Mouse (Mus musculus) ovary, postnatal 10 days (tissue): ENCODE data around the gene Tcam1.
"Not testable (repeated sequence)": the region's sequence is repeated elsewhere in the genome, so short reads cannot be mapped to it uniquely, and the experiment has no call there.

Experiments used
- DNase-seq: peaks from one replicate; pipeline ENCODE4 v3.0.0; 2022; ENCODE audit warnings: low spot score

The Tcam1 gene

DNA sequence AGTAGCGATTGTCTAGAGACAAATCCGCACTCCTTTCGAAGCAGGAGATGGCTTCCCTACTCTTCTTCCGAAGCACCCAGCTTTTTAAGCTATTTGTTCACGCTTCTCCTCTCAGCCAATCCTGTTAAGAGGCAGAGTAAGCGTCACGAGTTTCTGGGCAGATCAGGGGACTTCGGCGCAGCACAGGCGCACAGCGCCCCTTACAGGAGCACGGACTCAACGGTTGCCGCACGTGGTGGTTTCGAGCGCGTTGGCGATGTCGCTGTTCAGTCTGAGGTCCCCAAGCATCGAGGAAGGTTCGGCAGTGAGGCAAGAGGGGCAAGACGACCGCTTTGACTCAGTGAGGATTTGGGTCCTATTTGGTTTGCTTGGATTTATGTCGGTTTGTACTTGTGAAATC lies at the start of gene Tcam1:
Gene Tcam1 (plus strand): TSS at position 219 of the 400 bp plus-strand sequence.
- DNase-seq, result peak; percentile 94

DNA sequence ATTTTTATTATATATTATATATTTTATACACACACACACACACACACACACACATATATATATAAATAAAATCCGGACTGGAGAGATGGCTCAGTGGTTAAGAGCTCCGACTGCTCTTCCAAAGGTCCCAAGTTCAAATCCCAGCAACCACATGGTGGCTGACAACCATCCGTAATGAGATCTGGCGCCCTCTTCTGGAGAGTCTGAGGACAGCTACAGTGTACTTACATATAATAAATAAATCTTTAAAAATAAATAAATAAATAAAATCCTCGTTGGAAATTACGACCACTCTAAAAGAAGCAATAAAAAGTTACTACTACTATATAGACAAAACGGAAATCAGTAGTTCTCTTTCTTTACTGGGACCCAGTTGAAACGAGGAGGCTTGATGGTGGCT lies 42.5 kb upstream of the Tcam1 start:
- DNase-seq, result not testable (repeated sequence)

DNA sequence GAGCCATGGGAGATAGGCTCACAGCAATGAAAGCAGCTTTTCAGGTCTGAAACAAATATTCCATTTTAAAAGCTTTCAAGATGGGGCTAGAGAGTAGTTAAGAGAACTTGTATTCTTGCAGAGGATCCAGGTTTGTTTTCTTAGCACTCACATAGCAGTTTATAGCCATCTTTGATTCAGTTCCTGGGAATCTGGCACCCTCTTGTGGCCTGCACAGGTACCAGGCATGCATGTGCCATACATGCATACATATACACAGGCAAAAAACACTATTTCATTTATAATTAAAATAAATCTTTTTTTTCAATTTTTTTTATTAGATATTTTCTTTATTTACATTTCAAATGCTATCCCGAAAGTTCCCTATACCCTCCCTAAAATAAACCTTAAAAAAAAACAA lies 29.6 kb upstream of the Tcam1 start:
- DNase-seq, result no peak

DNA sequence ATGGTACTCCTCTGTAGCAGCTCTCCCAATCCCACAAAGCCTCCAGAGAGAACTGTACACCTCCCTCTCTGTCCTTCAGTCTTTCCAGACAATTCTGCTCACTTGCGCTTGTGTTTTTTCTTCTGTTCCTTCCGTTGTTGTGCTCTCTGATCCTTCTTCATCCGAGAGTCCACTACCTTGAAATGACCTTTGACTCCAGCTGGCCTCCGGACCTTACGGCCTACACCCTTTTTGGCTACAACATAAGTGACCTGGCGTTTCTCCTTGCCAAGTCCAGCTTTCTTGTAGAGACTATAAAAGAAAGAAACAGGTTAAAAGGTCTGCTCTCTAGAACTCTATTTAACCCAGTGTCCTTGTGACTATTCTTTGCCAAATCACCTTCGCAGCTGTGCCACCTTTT lies 27.1 kb upstream of the Tcam1 start:
- DNase-seq, result no peak

DNA sequence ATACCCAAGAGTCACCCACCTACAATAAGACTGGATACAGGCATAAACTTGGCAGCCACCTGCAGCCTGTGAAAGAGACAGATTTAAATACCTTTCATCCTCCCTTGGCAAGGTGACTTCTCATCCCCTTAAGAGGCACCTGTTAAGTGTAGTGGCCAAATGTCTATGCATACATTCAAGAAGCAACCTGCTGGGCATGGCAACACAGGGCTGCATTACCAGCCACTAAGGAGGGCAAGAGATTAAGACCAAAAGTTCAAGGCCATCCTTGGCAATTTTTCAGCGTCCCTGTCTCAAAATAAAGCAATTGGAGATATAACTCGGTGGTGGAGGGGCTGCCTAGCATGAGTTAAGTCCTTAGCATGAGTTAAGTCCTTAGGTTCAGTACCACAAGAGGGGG lies 21.7 kb upstream of the Tcam1 start:
- no peak for DNase-seq

DNA sequence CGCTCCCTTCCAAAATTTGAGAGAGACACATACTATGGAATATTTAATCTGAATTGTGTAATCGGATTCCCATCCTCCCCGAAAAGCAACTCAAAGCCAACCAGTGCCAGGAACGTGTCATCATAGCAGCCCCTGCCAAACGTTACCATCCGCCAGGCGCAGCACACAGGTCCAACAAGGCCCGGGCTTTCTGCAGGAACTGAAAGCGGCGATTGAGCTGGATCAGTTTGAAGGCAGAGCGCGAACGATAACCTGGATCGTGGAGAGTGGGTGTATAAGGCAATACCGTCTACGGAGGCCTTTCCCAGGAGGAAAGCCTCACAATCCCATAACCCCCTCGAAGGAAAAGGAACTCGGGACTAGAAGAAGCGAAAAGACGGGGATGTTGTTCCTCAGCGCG lies 21.3 kb upstream of the Tcam1 start:
- DNase-seq, result no peak

DNA sequence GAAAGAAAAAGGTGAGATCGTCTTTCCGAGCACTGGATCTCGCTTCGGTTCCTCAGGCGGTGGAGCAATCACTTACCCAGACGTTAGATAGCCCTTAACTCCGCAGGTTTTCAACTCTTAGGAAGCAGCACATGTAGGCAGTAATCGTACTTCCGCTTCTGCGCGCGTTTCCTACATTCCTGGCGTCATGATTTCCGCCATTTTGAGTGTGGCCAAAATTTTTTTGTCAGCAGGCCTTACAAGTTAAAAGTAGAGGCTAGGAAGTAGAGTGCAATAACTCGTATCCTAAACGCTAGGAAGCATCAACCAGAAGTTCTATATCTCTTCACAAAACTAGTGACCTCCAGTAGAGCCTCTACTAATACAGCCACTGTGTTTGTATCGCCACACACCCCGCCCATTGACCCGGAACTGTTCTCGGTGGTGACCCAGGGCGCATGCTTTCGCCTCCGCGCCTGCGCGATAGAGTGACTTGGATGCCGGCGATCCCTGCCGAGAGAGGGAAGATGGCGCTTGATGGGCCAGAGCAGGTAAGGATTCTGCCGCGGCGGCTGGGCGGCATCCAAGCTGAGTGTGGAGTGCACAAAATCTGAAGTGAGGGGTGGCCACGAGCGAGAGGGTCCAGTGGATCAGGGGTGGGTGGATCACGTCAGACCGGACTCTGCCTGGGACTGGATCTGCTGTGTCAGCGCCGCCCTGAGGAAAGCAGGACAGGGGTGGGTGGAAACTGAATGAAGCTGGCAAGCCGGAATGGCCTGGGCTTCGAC lies 20.6 kb upstream of the Tcam1 start, which contains the start of the genes Ftsj3 and Psmc5:
Gene Ftsj3 (minus strand): TSS at position 395 of the 767 bp plus-strand sequence.
Gene Psmc5 (plus strand): TSS at position 470 of the 767 bp plus-strand sequence.
- DNase-seq, result peak; percentile 98

DNA sequence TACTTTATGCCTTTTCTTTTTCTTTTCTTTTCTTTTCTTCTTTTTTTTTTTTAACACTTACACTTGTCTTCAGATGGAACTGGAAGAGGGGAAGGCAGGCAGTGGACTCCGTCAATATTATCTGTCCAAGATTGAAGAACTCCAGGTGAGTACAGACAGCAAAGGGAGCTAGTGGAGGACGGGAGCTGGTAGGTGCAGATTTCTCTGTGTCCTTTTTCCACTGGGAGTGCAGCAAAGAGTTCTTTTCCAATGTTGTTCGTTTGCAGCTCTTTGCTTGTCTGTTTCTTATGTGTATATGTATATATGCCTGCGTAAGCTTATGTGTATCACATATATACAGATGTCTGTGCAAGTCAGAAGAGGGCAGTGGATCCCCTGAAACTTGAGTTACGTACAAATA lies 19.7 kb upstream of the Tcam1 start:
- no peak for DNase-seq

DNA sequence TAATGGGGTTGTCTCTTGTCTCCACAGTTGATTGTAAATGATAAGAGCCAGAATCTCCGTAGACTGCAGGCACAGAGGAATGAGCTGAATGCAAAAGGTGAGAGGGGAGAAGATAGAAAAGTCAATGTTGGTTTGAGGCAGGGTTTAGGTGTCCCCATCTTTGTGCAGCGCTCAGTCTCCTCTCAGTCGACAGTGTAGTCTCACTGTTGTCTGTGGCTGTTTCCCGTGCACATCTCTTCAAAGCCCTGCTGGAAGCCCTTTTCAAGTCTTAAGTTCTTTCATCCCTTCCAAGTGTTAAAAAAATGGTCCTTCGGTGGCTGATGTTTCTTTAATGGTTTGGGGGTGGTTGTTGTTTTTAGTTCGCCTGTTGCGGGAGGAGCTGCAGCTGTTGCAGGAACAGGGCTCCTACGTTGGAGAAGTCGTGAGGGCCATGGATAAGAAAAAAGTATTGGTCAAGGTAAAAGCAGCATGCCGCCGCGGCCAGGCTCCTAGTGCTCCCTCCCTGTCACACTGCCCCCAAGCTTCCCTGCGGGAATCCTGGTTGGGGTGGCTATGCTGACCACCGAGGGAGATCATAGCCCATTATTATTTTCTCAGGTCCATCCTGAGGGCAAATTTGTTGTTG lies 15.5 kb upstream of the Tcam1 start:
- no peak for DNase-seq

DNA sequence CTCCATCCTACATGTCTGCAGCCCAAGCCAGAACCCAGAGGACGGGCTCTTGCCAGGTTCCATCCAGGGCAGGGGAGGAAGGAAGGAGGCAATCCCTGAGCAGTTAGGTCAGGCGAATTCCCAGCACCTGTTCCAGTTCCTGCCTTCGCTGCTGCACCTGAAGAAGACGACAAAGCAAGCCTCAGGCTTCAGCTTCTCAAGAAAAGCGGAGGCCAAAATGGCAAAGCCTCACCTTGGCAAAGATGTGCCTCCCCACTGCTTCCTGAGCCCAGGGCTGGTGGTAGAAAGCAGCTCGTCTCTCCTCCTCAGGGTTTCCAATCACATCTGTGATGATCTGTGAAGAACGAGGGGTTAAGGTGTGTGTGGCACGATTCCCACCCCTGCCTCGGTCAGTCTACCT lies 12.5 kb upstream of the Tcam1 start:
- DNase-seq, result no peak

DNA sequence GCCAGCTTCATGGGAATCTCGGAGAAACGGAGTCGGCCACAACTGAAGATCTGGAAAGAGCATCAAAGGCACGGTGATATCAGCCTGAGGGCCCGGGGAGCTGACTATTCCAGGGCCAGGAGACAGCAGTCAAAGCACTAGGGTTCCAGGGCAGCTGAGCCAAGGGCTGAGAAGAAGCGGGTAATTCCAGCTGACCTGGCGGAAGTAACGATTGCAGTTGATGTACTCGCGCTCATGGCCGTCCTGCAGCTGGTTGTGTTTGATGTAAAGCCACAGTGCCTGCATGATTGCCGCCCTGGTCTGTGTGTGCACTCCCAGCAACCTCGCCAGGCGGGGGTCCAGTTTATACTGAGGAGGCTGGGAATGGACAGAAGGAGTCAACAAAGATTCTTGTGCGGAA lies 11.5 kb upstream of the Tcam1 start:
- no peak for DNase-seq

DNA sequence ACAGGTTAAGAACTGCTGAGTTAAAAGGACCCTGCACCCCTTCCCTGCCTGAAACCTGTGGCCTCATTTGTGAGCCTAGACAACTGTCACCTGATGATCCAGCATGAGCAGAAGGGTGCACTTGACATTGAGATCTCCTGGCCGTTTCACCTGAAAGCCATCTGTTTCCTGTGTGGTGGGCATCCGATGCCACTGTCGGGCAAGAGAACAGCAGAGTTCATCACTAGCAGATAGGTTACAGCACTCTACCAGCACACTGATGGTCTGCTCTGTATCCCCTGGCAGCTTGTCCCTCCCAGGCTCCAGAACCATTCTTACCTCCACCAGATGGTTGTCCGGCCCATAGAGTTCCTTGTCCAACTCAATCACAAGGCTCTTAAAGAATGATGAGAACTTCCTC lies 10.9 kb upstream of the Tcam1 start:
- DNase-seq, result no peak

DNA sequence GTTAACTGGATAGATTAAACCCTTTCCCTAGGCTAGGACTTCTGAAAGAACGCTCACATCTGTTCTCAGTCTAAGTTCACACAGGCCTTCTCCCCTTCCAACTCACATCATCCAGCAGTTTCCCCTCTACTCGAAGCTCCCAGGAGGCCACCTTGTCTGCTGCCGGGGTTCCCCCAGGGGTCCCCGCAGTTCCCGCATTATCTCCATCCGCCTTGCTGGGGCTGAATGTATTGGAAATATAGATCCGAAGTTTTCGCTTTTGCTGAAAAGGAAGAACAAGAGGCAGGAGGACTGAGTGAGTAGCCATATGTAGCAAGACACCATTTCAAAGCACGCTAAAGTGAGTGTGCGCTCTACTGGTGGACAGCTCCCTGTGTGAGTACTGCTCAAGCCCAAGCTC lies 10.0 kb upstream of the Tcam1 start:
- DNase-seq, result no peak

DNA sequence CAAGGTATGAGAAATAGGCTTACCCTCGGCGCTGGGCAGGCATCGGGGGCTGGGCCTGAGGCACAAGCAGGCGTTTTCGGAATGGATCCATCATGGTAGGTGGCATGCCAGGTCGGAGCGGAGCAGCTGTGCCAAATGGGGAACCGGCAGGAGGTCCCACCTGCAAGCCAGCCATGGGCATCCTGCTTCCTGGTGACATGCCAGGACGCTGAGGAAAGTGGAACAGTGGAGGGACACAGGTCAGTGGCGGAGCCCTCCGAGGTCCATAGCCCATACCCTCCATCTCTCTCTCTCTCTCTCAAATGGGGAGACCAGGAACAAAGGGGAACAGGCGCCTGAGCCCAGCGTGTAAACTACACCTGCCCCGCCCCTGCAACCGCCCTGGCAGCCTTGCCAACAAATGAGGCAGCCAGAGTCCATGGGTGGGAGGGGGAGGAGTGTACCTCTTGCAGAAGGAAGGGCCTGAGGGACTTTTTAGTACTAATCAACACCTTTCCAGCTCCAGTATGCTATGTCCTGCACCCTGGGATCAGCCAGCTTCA lies 9.1 kb upstream of the Tcam1 start:
- peak; percentile 23 for DNase-seq

DNA sequence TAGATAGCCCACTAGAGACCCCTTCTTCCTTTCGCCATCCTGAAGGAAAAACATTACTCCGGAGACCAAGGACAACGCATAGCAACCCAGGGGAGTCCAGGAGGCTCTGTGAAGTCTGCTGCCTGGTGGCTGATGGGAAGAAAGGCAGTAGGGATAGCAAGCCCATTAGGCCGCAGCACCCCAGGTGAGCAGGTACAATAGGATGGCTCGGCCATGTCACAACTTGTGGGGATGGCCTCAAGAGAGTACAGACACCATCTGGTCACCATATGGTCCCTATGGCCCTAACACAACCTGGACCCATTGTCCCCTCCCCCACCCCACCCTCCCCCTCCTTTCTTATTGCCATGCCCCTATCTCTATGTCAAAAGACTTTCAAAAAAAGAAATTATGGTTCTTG lies 8.6 kb upstream of the Tcam1 start:
- no peak for DNase-seq

DNA sequence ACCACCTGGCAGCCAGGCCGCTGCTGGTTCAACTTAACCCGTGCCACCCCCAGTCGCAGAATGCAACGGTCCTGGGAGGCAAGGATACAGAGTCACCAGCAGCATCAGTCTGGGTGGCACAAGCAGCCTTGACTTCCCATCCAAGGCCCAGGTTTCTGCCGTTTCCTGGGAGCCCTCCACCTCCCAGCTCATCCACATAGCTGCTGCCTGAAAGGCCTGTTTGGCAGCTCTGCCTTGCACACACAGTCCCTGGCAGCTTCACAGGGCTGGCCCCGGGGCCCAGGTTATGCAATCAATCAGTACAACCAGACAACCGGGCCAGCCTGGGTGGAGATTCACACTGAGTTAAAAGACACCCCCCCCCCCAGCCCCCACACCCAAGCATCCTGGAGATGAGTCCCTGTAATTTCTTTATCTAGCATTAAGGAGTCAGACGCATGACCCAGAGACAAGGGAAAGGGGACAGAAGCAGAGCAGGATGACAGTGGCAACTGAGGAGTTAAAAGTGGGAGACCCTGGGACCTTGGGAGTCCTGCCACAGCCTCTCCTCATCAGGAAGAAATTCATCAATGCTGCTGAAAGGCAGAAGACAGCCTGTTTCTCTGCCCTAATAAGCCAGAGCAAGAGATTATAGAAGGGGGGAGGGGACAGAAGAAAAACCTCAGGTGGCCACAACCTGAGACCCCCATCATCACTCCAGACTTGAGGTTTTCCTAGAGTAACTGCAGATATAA lies 8.0 kb upstream of the Tcam1 start:
- peak; percentile 24 for DNase-seq

DNA sequence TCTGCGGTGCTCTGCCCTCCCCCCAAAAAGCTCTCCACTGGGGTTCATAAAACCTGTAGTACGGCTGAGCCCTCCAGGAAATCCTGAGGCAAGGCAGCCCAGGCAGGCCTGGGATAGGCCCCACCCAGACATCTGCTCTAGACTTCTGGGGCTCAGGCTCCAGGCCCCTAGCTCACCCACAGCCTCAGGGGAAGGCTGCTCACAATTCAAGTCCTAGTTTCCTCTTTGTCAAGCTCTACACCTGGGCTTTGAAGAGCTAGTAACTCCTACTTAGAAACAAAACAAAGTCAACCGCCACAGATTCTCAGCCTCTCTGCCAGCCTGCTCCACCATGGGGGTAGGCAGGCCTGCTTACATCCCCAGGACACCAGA lies 7.4 kb upstream of the Tcam1 start:
- DNase-seq, result no peak

DNA sequence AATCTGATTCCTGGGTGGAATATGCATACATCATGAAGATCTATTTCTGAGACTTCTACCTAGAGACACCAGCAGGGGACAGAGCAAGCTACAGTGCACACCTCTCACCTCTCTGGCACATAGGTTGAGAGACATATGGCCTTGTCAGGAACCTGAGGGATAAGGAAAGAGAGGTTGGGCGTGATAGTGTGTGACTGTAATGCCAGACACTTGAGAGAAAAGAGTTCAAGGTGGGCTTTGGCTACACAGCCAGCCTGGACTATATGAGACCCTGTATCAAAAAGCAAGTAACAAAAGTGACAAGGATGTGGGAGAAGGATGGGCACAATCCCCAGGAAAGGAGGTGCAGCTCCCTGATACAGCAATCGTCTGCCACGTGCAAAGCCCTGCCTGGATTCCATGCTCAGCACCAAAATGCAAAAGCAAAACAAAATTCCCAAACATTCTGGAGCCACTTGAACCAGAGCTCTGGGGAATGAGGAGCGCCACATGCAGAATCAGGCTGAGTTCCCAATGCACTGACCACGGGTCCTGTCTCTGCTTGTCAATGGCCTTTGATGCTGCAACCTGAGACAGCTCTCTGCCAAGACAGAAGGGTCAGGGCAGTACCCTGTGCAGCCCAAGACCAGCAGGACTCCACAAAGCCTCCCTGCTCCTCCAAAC lies 5.2 kb upstream of the Tcam1 start:
- no peak for DNase-seq

DNA sequence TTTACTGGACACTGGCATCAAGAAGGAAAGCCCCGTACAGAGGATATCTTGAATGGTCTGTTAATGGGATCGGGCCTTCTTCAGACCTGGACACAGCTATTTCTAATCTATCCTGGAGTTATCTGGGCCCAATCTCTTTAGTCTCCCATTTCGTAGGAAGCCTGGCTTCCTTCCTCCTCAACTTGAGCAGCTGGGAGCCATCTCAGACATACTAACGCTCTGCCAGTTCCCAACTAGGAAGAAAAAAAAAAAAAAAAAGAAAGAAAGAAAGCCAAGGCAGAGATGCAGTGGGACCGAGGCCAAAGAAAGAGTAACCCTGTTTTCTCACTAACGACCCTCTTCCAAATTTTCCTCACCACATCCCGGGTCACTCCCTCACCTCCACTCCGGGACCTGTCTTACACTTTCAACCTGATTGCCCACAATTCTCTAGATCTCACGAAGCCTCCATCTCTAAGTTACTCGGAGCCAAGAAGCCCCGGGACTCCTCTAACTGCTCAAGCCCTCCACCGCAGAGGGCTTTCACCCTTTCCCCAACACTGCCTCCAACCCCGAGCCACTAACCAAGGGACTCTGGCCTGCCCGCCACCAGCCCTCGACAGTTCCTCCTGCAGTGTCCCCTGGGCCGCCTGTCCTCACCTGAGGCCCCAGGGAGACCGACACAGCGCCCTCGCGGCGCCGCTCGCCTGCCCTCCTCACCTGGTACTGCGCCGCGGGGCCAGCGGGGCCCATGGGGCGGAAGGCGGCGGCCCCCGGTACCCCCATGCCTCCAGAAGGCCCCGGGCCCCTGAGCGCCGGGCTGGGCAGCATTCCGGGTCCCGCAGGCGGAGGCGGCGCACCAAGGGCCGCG lies 4.5 kb upstream of the Tcam1 start:
- DNase-seq, result peak; percentile 44

DNA sequence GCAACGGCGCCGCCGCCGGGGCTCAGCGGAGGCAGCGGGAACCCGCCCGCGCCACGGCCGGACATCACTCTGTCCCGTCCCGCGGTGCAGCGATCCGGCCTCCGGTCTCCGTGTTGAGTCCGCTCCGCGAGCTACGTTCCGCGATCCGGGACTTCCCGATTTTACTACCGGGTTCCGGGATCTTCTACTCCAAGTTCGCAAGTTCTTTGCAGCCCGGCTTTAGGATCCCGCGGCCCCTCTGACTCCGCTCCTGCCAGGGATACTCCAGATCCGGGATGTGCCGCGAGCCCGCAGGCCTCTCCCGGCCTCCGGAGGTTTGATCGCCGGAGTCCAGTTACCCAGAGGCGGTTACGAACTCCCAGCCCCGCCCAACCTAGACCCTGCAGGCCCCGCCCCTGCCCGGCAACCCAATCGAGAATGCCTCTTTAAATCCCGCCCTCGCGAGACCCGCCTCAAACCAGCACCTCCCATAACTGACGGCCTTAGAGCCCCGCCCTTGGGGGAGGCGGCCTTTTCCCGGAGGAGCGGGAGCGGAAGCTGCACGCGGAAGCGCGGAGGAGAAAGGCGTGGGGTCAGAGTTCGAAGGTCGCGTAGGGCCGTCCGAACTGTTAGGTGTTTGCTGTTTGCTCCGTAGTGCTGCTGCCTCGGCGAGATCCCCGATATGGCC lies 3.7 kb upstream of the Tcam1 start, which contains the start of gene Smarcd2:
Gene Smarcd2 (minus strand): TSS at position 329 of the 667 bp plus-strand sequence.
- peak; percentile 95 for DNase-seq

DNA sequence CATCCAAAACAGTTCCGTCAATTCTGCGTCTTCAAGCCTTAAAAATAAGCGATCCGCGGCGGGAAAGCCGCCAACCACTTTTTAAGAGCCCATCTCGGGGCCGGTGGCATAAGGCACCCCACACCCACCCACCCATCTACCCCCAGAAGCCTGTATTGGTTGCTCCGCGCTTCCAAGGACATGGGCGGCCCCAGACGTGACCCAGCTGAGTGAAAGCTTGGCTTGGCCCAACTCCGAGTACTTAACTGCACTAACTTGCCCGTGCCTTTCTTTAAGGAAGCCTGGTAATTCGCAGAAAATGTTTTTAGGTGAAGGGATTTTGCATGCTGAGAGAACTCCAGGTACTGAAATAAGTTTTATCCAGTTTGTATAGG lies 3.2 kb upstream of the Tcam1 start:
- DNase-seq, result no peak
